Mouse (Mus musculus): ENCODE data around the gene Rfwd3. TPM values are rescaled to one million over a fixed set of nuclear protein-coding genes. Genes with fewer than 3 reads are reported as not detected.
"Not testable (repeated sequence)": the region's sequence is repeated elsewhere in the genome, so short reads cannot be mapped to it uniquely, and the experiment has no call there.

Gene Rfwd3
- polyA plus RNA-seq (2012; rRNA removed) = 14.8 and 15.1 TPM in 2 replicates

DNA sequence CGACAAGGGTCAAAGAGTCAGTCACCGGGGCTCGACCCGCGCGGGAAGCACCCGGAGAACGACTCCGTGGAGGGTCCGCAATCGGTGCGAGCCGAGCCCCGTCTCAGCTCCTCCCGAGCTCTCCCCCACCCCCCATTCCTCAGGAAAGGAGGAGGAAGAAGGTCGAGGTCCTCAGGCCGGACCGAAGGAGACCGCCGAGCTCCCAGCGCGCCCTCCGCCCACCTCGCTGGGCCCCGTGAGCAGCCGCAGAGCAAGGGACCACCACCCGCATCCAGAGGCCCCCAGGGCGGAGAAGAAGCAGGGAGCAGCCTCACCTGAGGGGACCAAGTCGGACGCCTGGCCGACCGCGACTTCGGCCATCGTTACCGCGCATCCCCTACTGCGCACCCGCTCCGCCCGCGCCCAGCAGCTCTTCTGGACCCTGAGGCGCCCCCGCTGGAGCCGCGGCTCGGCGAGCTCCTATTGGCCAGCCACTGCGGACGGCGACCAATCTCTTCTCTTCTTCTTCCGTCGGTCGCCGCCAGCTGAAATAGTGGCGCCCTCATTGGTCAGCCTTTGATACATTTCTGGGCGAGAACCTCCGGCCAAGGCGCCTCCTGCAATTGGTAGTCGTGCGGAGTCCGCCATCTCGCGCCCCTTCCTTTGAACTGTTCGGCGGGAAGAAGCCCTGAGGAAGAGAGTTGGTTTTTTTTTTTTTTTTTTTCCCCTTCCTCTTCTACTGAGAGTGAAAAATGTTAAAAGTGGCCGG lies at the start of gene Rfwd3:
Gene Rfwd3, minus strand, starts transcription at position 402 of the 748 bp plus-strand sequence.
- peak; percentile 98 for DNase-seq (ENCODE audit: extremely low spot score in 1 of 2, low spot score in 1 of 2)

DNA sequence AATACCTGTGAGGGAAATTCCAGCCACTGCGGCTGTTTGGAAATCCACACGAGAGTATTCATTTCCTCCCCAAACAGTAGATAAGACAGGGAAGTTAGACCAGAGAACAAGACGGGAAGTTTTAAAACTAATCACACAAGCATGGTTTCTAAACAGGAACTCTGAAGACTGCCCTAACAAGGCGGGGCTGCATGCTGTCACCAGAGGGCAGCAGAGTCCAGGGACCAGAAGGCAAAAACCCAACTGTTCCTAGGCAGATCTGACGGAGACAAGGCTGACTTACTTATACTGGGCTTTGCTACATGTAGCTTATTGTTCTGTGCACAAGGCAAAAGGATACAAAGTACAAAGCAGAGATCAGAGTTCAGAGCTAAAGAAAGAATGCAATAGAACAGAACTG lies 43.2 kb upstream of the Rfwd3 start:
- DNase-seq (ENCODE audit: extremely low spot score in 1 of 2, low spot score in 1 of 2) = peak; percentile 56 to 91

DNA sequence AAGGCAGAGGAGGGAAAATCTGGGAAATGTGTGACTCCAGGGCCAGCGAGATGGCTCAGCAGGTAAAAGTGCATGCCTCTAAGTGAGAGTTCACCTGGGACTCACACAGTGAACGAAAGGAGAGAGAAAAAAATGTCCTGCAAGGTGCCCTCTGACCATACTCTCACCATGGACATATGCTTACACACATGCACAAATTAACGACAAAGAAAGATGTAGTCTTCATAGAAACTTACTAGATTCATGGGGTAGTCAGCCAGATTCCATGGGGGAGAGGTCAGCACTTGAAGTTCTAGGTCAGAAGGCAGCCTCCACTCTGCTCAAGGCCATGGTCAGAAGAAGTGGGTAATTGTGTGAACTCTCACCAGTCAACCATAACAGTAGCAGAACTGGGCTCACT lies 40.2 kb upstream of the Rfwd3 start:
- DNase-seq (ENCODE audit: extremely low spot score in 1 of 2, low spot score in 1 of 2) = no peak

DNA sequence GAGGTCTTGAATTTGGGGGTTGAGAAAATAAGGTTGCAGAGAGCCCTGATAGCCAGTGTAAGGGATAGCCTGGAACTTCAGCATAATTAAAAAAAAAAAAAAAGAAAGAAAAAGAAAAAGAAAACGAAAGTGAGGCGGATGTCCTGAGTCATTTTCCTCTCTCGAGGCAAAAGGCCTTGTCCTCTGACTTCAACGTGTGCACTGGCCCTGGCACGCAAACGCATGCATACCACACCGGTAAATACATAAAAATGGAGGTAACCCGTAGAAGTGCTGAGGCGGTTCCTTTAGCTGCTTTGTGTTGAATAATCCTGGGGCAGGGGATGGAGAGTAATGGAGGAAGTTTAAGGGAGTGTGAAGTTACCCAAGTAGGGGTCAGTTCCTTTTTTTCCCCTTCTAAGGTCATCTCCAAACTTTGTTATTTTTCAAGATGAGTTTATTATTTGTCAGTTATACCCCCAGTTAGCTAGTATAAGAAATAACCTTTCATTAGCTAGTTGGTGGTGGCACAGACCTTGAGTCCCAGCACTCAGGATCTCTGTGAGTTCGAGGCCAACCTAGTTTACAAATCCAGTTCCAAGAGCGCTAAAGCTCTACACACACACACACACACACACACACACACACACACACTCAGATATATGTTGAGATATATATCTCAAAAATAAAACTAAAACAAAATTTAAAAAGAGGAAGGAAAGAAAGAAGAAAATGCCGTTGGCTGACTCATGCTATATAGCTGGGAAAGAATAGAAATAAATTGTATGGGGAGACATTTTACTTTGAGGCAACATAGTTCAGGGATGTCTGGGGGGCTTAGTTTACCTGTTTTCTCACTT lies 38.6 kb upstream of the Rfwd3 start:
- no peak for DNase-seq (ENCODE audit: extremely low spot score in 1 of 2, low spot score in 1 of 2)

DNA sequence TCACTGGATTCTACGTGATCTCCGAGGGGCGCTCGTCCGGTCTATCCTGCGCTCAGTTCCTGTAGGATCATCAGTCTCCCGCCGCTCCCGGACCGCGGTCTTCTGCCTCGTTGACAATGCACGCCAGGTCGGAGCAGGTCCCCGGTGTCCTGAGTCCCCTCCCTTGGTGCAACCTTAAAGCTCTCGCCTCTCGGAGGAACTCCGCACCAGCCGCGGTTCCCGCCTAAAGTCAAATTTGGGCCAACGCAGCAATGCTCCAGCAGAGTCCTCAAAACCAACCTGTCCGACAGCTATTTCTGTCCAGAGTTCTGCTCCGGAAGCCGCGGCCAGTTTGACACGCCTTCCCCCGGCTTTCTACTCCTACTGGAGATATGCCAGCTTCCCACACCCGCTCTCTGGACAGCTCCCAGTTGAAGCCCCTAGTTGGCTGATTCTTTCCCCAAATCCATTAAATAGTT lies 37.9 kb upstream of the Rfwd3 start, which contains the start of gene Mlkl:
Gene Mlkl, minus strand, starts transcription at position 288 of the 458 bp plus-strand sequence.
- DNase-seq (ENCODE audit: extremely low spot score in 1 of 2, low spot score in 1 of 2) = no peak

DNA sequence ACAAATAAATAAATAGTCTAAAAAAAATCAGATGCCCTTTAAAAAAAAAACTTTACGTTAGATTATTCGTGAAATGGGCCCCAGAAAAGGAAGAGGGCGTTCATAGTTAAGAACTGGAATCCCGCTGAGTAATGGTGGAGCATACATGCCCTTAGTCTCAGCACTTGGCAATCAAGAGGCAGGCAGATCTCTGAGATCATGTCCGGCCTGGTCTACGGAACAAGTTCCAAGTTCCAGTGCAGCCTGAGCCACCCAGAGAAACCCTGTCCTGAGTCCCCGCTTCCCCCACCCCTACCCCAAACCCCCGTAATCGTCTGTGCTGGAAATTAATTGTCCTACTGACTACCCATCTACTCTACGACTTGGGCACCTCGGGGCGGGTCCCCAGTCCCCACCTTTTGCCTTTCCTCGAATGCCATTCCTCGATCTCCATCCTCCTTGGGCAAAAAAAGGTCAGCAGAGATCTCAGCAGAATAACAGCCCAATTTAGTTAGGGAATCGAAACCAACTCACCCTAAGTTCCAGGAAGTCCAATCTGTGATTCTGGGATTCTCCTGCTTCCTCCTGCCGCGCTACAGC lies 37.4 kb upstream of the Rfwd3 start:
- DNase-seq (ENCODE audit: extremely low spot score in 1 of 2, low spot score in 1 of 2) = no peak

DNA sequence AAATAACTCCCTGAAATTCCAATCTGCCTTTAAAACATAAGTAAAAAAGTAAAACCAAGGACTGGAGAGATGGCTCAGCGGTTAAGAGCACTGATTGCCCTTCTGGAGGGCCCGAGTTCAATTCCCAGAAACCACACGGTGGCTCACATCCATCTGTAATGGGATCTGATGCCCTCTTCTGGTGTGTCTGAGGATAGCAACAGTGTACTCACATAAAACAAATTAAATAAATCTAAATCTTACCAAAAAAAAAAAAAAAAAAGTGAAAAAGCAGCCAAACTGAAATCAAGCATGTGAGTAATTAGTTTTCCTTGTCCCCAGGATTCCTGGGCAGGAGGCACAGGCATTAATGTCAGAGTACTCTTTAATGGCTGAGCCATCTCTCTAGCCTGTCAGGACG lies 36.7 kb upstream of the Rfwd3 start:
- no peak for DNase-seq (ENCODE audit: extremely low spot score in 1 of 2, low spot score in 1 of 2)

DNA sequence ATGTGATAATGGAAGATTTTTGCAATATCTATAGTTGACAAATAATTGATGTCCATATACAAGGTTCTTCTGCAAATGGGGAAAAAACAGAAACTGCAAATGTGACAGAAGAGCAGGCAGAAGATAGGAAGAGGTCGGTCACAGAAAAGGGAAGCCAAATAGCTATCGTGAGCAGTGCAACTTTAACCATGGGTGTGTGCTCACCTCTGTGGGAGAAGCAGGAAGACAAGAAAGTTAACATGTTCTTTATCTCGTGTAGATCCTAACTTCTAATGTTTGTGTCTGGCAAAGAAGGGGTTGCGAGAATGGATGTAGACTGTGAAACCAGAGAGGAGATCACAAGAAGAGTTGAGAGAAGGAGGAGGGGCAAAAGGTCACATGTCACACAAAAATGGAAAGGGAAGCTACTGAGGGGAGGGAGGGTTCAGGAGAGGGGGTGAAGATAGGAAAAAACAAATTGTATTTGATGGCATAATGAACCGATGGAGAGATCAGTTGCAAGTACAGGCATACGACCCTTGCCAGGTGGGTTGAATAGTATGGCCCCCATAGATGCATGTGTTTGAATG lies 25.3 kb upstream of the Rfwd3 start:
- DNase-seq (ENCODE audit: extremely low spot score in 1 of 2, low spot score in 1 of 2) = no peak

DNA sequence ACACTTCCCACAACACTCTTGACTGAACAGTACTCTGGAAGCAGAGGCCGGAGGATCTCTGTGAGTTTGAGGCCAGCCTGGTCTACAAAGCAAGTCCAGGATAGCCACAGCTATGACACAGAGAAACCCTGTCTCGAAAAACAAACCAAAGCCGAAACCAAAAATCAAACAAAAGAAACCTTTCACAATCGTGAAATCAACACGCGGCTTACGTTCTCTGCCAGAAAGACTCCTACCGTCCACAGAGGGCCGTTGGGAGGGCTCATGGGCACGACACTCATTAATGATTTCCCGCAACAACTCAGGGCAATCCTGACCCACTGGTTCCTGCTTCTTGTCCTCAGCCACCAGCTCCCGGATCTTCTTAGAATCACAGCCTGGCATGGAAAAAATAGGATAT lies 14.7 kb upstream of the Rfwd3 start:
- DNase-seq (ENCODE audit: extremely low spot score in 1 of 2, low spot score in 1 of 2) = no peak

DNA sequence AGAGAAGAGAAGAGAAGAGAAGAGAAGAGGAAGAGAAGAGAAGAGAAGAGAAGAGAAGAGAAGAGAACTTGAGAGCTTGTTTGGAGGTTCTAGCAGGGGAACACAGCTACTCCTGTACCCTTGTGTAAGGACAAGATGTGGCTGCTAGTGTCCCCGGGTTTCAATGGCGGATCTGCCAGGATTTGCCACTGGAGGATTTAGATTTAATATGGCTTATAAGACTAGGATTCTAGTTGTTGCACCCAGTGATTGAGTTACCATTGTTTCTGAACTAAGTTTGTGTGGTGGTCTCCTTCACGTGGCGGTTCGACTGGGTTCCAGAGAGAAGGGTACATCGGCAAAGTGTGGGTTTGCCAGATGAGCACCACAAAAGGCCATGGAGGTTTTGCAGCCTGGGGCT lies 13.9 kb upstream of the Rfwd3 start:
- not testable (repeated sequence) for DNase-seq (ENCODE audit: extremely low spot score in 1 of 2, low spot score in 1 of 2)

DNA sequence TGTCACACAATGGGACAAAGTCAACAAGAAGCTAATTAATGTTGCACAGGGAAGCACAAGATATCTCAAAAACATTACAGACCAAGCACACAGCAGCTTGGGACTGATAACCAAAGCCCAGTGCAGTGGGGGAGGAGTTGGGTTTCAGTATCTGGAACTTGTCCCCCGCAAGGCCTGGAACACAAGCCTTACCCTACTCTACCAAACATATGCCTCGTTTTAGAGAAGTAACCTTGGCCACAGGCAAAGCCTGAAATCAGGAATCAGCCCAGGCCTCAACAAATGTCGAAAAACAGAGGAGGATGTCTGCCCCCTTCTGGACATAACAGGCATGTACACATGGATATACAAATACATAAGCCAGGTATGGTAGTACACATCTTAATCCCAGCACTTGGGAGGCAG lies 12.7 kb upstream of the Rfwd3 start:
- DNase-seq (ENCODE audit: extremely low spot score in 1 of 2, low spot score in 1 of 2) = no peak

DNA sequence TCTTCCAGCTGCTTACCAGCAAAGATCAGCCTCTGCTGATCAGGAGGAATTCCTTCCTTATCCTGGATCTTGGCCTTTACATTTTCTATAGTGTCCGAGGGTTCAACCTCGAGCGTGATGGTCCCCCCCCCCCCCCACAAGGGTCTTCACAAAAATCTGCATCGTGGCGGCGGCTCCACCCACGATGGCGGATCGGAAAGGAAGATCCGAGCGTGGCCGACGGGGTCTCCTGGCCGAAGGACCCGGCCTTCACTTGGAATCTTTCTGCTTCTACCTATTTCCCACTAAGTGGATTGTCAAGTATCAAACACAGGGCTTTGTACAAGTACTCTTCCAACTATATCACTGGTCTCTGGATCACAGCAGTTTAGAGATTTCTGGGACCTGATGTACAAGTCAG lies 10.0 kb upstream of the Rfwd3 start:
- DNase-seq (ENCODE audit: extremely low spot score in 1 of 2, low spot score in 1 of 2) = not testable (repeated sequence)

DNA sequence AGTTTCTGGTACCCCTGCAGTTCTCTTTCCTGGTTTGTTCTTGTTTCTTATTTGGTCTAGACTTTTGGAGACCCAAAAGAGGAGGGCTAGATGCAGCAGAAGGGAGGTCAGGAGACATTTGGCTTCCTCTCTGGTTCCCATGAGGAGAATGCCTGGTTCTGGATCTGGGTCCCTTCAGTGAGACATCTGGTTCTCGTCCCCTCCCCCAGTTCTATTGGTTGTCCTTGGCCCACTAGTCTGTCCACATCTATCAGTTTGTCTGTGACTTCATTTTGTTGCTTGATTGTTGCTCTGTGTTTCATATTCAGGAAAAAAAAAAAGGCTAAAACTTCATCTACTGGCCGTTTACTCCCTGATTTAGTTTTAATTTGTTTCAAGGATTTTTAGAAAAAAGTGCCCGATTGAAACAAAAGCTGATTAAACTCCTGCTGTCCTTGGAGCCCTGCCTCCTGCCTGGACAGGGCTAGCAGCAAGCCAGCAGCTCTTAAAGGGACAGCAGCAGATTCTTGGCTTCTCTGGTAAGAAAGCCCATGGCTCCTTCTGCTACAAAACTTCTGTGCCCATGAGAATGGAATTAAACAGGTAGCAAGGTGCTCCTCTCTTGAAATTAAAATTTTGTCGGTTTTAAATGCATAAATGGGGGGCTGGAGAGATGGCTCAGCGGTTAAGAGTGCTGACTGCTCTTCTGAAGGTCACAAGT lies 5.2 kb upstream of the Rfwd3 start:
- peak in 1 of 2 experiments; percentile 6 for DNase-seq (ENCODE audit: extremely low spot score in 1 of 2, low spot score in 1 of 2)

DNA sequence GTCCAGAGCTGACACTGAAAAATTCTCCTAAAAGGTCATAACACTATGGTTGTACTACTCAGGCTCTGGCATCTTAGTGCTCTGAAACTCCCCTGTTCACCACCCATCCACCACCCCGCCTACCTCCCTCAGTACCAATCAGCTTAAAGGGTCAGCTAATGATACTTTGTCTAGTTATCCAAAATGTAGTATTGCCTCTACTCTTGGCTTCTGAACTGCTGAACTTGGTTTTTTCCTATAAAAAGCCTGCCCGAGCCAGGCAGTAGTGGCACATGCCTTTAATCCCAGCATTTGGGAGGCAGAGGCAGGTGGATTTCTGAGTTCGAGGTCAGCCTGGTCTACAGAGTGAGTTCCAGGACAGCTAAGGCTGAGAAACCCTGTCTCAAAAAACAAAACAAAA lies 4.3 kb upstream of the Rfwd3 start:
- no peak for DNase-seq (ENCODE audit: extremely low spot score in 1 of 2, low spot score in 1 of 2)

DNA sequence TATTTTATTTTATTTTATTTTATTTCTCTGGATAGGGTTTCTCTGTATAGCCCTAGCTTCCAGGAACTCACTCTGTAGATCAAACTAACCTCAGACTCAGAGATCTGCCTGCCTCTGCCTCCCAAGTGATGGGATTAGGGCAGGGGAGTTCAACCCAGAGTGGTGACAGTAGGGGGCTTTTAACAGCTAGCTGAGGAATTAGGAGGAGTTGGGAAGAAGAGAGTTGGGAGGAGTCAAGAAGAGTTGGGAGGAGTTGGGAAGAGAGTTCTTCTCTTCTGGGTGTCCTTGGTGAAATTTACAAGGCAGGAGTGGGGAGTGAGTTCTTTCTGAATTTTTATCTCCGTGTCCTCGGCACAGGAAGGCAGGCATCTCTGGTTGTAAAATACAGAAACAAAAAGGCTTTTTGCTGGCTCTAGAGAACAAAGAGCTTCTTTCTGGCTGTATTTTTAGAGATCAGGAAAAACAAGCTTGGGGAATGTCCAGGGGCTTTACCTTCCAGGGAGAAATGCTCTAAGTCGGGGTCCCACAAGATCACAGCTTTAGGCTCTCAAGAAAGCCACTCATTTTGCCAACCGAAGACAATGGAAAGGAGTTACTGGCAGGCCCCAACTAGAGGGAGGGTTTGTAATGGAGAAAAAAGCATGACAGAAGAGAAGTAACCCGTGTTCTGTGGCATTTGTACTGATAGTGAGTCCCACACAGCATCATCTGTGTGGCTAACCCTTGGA lies 3.2 kb upstream of the Rfwd3 start:
- not testable (repeated sequence) for DNase-seq (ENCODE audit: extremely low spot score in 1 of 2, low spot score in 1 of 2)

DNA sequence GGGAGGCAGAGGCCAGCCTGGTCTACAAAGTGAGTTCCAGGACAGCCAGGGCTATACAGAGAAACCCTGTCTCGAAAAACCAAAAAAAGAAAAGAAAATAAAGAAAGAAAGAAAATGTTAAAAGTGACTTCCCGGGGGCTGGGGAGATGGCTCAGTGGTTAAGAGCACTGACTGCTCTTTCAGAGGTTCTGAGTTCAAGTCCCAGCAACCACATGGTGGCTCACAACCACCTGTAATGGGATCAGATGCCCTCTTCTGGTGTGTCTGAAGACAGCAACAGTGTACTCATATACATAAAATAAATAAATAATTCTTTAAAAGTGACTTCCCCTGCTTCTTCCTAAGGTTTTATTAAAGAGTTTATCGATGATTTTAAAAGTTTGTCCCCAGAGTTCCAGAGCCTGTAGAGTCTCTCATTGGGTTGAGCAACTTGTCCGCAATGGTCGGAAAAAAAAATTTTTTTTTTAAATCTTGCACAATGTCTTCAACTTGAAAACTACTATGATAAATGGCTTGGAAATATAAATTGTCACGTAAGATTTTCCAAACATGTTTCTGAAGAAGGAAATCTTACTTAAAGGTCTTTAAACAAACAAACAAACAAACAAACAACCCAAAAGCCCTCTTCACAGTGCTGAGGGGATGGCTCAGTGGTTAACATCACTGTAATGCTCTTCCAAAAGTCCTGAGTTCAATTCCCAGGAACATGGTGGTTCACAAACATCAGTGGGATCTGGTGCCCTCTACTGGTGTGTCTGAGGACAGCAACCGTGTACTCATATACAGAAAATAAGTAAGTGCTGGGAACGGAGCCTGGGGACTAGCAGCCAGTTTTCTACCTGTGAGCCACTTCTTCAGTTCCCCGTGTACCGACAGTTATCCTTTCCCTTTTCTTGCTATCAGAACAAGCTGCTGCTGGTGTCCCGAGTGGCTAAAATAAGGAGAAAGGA lies 850 bp upstream of the Rfwd3 start:
- DNase-seq (ENCODE audit: extremely low spot score in 1 of 2, low spot score in 1 of 2) = peak in 1 of 2 experiments; percentile 17

DNA sequence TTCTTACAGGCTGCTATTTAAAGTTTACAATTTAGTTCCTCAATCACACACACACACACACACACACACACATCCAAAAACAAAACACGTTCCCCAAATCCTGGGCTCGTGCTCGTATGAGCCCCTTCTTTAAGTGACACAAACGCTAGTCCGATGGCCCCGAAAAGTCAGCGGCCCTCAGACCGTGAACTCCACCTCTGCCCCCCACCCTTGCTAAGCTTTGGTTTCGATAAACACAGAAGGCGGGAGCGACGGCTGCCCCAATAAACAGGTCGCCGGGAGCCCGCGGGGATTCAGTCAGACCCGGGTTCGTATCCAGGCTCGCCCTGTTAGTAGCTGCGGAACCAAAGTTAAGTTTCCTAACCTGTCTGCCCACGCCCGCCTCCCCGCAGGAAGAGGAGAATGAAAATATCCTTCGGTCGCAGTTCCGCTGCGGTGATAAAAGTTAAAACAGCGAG lies 630 bp downstream of the Rfwd3 start:
- DNase-seq (ENCODE audit: extremely low spot score in 1 of 2, low spot score in 1 of 2) = peak in 1 of 2 experiments; percentile 29

DNA sequence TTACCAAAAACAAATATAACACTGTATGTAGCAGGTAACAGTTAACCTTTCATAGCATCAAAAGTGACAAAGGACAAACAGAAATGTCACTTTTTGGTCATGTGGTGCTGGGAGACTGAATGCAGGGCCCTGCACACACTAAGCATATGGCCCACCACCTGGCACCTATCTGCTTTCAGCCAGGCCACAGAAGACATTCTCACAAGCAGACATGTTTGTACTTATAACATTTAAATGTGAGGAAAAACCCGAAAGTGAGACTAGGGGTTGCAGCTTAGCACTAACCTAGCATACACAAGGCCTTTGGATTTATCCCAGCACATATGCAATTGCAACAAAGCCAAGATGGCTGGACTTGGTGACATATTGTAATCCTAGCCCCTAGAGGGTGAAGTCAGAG lies 2.0 kb downstream of the Rfwd3 start:
- no peak for DNase-seq (ENCODE audit: extremely low spot score in 1 of 2, low spot score in 1 of 2)

Measured in frontal cortex, adult 2 months (tissue).